Mouse (Mus musculus): ENCODE results near the gene Prr19. TPM values are rescaled to one million over a fixed set of nuclear protein-coding genes. Genes with fewer than 3 reads are reported as not detected.

Prr19 gene
- polyA plus RNA-seq, 1 experiment from 2014 or later: 0.84 TPM

DNA sequence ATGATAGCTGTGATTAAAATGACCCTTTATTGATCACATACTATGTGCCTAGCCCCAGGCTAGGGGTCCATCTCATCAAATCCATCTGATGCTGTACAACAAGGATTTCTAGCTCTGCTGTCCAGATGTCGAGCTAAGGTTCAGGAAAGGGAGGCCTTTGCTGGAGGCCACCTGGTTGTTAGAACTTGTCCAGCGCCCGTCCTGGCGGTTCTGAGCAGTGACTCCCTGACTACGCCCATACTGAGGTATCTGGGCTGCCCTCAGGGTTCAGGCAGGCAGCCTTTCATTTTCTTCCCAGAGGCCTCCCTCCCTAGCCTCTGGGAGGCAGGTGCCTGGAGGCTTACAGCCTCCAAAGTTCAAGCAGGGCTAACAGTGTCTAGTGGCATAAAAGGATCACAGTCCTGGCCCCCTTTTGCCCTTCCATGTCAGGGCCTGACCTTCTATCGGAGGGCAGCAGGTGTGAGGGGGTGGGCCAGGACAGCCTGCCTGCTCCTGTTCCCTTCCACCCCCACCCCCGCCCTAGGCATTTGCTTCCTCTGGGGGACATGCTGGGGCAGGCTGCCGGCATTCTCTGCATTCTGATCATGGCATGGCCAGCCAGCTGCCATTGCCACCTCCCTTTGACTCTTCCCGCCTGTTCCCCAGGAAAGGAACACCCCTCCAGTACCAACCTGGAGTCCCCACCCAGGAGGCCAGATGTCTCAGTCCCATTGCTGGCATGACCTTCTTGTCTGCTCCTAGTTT lies 25.5 kb upstream of the Prr19 start:
- 43% methylated on average over 9 of the region's 9 CpGs for WGBS
- Histone ChIP-seq H3K27me3 (ENCODE audit: insufficient read depth, low read length) (no peaks in the 10 kb centered on the region), H3K4me2 (replicated peaks; ENCODE audit: low read depth, low read length) (no peak overlapping the region), H3K36me3 (ENCODE audit: insufficient read depth, low read length) (peaks cover 27% of the 10 kb centered on the region), H3K4me1 (ENCODE audit: insufficient read depth, low read length) (peaks cover 49% of the 10 kb centered on the region), H3K9me3 (ENCODE audit: low read length) (no peaks in the 10 kb centered on the region), H3K4me3 (ENCODE audit: low read length) (no peak overlapping the region), H3K27ac (ENCODE audit: low read length) (0 out of 2 replicates have a peak overlapping the region, but pooled peaks have one; percentile 27), H3K9ac (replicated peaks; ENCODE audit: low read length) (peak overlapping the region; percentile 23)
- ATAC-seq (ENCODE audit: low FRiP score, low TSS enrichment): no peak

DNA sequence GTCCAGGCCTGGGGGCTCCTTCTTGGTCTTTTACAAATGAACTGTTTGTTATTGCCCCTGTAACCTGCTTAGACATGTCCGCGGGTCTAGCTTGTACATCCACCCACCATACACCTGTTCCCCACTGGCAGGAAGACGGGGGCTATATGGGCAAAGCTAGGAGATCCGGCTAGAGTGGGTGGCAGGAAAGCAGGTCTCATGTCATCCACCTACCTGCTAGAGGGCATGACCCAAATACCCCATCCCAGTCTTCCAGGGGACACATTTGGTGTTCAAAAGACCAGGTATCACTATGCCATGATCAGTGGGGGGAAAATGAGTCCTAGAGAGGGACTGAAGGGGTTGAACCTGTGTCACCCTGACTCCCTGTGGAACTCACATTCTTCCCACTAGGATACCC lies 23.8 kb upstream of the Prr19 start:
- Histone ChIP-seq H3K4me3 (ENCODE audit: low read length) (peak overlapping the region; percentile 78), H3K27me3 (ENCODE audit: insufficient read depth, low read length) (no peaks in the 10 kb centered on the region), H3K36me3 (ENCODE audit: insufficient read depth, low read length) (peaks cover 13% of the 10 kb centered on the region; the same call in 1 of the 2 replicates), H3K9me3 (ENCODE audit: low read length) (no peaks in the 10 kb centered on the region), H3K4me1 (ENCODE audit: insufficient read depth, low read length) (peaks cover 59% of the 10 kb centered on the region), H3K27ac (ENCODE audit: low read length) (peak overlapping the region; percentile 99), H3K4me2 (replicated peaks; ENCODE audit: low read depth, low read length) (peak overlapping the region; percentile 97), H3K9ac (replicated peaks; ENCODE audit: low read length) (peak overlapping the region; percentile 84)
- ATAC-seq (ENCODE audit: low FRiP score, low TSS enrichment): no peak
- 77% methylated on average over 4 of the region's 4 CpGs for WGBS

DNA sequence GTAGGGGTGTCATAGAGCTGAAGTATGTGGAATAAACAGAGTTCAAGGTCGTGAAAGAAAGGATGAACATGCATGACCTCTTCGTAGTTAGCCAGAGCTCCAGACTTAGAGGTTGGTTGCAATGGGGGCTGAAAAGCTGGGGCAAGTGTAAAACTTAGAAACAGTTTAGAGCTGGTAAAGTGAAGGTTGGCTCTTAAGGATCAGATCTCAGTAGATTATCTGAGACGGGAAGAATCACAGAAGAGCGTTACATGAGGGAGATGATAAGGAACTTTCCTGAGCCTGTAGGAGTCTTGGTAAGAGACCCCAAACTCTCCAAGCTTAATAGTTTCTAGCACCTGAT lies 23.2 kb upstream of the Prr19 start:
- H3K9me3 ChIP-seq (ENCODE audit: low read length): no peaks in the 10 kb centered on the region
- H3K9ac ChIP-seq (replicated peaks; ENCODE audit: low read length): peak overlapping the region; percentile 84
- H3K27ac ChIP-seq (ENCODE audit: low read length): peak overlapping the region; percentile 99
- H3K4me1 ChIP-seq (ENCODE audit: insufficient read depth, low read length): peaks cover 61% of the 10 kb centered on the region
- peaks cover 7% of the 10 kb centered on the region; the same call in 1 of the 2 replicates for H3K36me3 ChIP-seq (ENCODE audit: insufficient read depth, low read length)
- peak overlapping the region; percentile 78 for H3K4me3 ChIP-seq (ENCODE audit: low read length)
- H3K27me3 ChIP-seq (ENCODE audit: insufficient read depth, low read length): no peaks in the 10 kb centered on the region
- peak overlapping the region; percentile 97 for H3K4me2 ChIP-seq (replicated peaks; ENCODE audit: low read depth, low read length)
- ATAC-seq (ENCODE audit: low FRiP score, low TSS enrichment): no peak
- WGBS: 13% methylated on average over 4 of the region's 4 CpGs

DNA sequence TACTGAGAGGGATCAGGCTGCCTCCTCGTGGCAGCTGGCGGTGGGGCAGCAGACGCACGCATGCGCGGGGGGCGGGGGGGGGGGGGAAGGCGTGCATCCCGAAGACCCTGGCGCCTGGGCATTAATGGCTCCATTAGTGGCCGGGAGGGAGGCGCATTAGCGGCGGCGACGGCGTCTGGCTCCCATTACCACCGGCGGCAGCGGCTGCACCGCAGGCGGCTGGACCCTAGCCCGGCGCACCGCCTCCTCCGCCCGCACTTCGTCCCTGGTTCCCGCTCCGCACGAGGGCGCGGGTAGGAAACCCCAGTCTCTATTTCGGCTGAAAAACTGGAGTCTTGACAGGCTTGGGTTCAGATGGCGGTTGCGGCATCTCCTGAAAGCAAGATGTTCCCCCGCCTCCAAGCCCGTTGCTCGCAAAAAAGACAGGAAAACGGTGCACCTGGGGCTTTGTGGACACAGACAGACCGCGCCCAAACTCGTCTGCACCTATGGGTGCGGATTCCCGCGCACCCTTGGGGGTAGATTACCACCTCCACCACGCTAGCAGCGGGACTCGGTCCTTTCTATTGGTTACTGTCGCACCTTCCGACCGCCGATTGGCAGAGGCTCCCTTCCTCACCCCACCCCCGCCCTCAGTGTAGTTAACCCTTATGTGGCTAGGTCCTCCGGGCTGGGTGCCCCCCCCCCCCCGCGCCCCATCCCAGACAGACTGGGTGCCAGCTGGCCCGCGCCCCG lies 22.7 kb upstream of the Prr19 start:
- H3K9ac ChIP-seq (replicated peaks; ENCODE audit: low read length): peak overlapping the region; percentile 84
- under 1% methylated on average over 57 of the region's 60 CpGs for WGBS
- no peaks in the 10 kb centered on the region for H3K27me3 ChIP-seq (ENCODE audit: insufficient read depth, low read length)
- H3K4me1 ChIP-seq (ENCODE audit: insufficient read depth, low read length): peaks cover 66% of the 10 kb centered on the region
- peaks cover 2% of the 10 kb centered on the region; the same call in 1 of the 2 replicates for H3K36me3 ChIP-seq (ENCODE audit: insufficient read depth, low read length)
- H3K4me3 ChIP-seq (ENCODE audit: low read length): peak overlapping the region; percentile 78
- peak overlapping the region; percentile 99 for H3K27ac ChIP-seq (ENCODE audit: low read length)
- peak overlapping the region; percentile 97 for H3K4me2 ChIP-seq (replicated peaks; ENCODE audit: low read depth, low read length)
- no peaks in the 10 kb centered on the region for H3K9me3 ChIP-seq (ENCODE audit: low read length)
- peak; percentile 53 for ATAC-seq (ENCODE audit: low FRiP score, low TSS enrichment)

DNA sequence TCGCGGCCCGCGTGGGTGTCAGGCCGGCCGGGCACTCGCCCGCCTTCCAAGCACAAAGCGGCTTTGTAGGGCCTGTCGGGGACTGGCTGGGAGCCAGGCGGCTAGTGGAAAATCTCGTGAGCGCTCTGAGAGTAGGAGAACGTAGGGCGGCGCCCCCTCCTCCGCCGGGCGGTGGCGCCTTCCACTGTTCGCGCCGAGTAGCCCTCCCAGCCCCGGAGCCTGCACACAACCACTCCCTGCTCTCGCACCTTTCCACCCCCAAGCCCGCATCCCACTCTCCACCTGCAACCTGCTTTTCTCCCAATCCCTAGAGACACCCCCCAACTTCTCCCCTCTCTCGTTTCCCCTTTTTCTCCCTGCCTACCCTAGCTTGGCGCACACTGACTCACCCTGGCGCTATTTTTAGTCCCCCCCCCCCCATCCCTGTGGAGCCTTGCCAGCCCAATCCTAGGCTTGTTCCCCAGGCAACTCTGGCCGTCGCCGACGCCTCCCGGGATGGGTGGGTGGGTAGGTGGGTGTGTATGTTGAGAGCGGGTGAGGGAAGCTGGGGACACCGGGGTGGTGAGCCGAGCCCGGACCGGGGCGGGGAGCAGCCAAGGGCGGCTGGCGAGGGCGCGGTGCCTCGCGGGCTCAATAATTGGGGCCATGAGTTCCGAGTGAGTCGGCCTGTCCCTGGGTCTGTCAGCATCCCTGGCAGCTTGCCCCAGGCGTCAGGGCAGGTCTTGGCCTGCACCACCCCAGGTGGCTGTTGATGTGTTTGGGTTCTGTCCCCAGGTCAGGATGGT lies 21.9 kb upstream of the Prr19 start:
- Histone ChIP-seq H3K4me1 (ENCODE audit: insufficient read depth, low read length) (peaks cover 70% of the 10 kb centered on the region), H3K4me2 (replicated peaks; ENCODE audit: low read depth, low read length) (peak overlapping the region; percentile 97), H3K4me3 (ENCODE audit: low read length) (peak overlapping the region; percentile 78), H3K27ac (ENCODE audit: low read length) (peak overlapping the region; percentile 99), H3K9ac (replicated peaks; ENCODE audit: low read length) (peak overlapping the region; percentile 84), H3K27me3 (ENCODE audit: insufficient read depth, low read length) (no peaks in the 10 kb centered on the region), H3K9me3 (ENCODE audit: low read length) (no peaks in the 10 kb centered on the region), H3K36me3 (ENCODE audit: insufficient read depth, low read length) (no peaks in the 10 kb centered on the region)
- ATAC-seq (ENCODE audit: low FRiP score, low TSS enrichment): peak; percentile 50
- WGBS: under 1% methylated on average over 42 of the region's 49 CpGs

GRCm38 (mm10) chr7:25279861-25280791 lies 21.1 kb upstream of the Prr19 start:
- peak; percentile 6; the same call in 1 of the 2 replicates for ATAC-seq (ENCODE audit: low FRiP score, low TSS enrichment)

DNA sequence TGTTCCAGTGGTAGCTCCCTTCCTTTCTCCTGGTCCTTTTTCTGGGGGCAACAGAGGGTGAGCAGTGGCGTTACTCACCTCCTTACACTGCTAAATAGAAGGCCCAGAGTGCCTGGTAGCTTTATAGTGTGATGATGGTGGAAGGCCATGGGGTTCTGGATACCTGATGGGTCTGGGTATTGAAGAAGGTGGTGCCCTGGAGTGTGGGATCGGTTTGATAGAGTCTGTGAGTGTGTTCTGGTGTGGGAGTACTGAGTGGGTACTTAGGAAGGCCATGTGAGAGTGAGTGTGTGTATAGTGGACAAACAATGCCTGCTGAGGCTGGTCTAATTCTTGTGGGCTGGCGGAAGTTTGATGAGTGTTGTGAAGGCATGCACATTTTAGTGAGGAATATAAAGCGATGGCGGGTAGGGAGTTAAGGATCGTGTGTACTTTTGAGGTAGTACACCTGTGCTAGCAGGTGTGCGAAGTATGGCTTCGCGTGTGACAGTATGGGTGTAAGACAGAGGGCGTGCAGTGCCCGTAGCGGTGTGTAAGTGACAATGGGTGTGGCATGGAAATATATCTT lies 20.0 kb upstream of the Prr19 start:
- Histone ChIP-seq H3K4me2 (replicated peaks; ENCODE audit: low read depth, low read length) (peak overlapping the region; percentile 79), H3K9me3 (ENCODE audit: low read length) (no peaks in the 10 kb centered on the region), H3K4me3 (ENCODE audit: low read length) (peak overlapping the region; percentile 78), H3K27me3 (ENCODE audit: insufficient read depth, low read length) (no peaks in the 10 kb centered on the region), H3K4me1 (ENCODE audit: insufficient read depth, low read length) (peaks cover 60% of the 10 kb centered on the region), H3K9ac (replicated peaks; ENCODE audit: low read length) (peak overlapping the region; percentile 61), H3K36me3 (ENCODE audit: insufficient read depth, low read length) (peaks cover 14% of the 10 kb centered on the region), H3K27ac (ENCODE audit: low read length) (peak overlapping the region; percentile 99)
- no peak; the same call in 1 of the 2 replicates for ATAC-seq (ENCODE audit: low FRiP score, low TSS enrichment)
- 19% methylated on average over 12 of the region's 12 CpGs for WGBS

More at GRCm38 (mm10) chr7:25279861-25280791, 21.1 kb upstream of the Prr19 start:
- Histone ChIP-seq H3K4me3 (ENCODE audit: low read length) (peak overlapping the region; percentile 78), H3K4me2 (replicated peaks; ENCODE audit: low read depth, low read length) (peak overlapping the region; percentile 97), H3K9ac (replicated peaks; ENCODE audit: low read length) (peak overlapping the region; percentile 84), H3K27ac (ENCODE audit: low read length) (peak overlapping the region; percentile 99), H3K27me3 (ENCODE audit: insufficient read depth, low read length) (no peaks in the 10 kb centered on the region), H3K36me3 (ENCODE audit: insufficient read depth, low read length) (peaks cover 4% of the 10 kb centered on the region), H3K9me3 (ENCODE audit: low read length) (no peaks in the 10 kb centered on the region), H3K4me1 (ENCODE audit: insufficient read depth, low read length) (peaks cover 70% of the 10 kb centered on the region)
- WGBS: 0% methylated on average over 6 of the region's 6 CpGs

DNA sequence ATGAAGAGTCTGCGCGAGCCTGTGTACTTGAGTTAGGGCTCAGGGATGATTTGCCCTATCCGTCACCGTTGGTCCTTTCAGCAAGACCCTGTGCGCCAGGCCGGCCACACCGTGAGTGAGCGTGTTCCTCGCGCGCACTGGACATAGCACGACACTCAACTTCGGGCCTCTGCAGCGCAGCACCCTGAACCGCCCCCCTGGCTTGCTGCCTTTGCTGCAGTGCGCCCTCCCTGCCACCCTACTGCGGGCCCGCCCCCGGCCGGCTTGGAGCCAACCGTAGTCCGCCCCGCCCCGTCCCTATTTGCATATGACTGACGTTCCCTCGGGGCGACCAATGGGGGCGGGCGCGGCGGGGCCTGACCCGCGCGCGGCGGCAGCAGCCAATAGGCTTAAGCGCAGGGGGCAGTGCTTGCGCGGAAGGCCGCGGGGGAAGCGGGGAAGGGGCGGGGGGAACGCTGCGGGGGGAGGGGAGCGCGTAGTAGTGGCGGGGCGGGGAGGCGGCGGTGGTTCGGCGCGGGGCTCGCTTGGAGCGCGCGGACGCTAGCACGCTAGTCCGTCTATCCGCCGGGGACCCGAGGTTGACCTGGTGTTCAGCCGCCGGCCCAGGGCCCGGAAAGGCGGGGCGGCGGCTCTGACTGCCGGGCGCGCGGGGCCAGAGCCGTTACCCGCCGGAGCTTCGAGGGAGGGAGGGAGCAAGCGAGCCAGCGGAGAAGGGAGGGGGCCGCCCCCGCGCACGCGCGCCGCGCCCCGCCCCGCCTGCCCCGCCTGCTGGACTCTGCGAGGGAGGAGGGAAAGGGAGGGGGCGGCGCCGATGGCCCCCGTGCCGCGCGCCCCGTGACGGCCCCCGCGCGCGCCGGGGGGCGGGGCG lies 19.2 kb upstream of the Prr19 start:
- peaks cover 59% of the 10 kb centered on the region for H3K4me1 ChIP-seq (ENCODE audit: insufficient read depth, low read length)
- H3K4me2 ChIP-seq (replicated peaks; ENCODE audit: low read depth, low read length): peak overlapping the region; percentile 79
- peaks cover 22% of the 10 kb centered on the region for H3K36me3 ChIP-seq (ENCODE audit: insufficient read depth, low read length)
- WGBS: under 1% methylated on average over 55 of the region's 108 CpGs
- peak overlapping the region; percentile 78 for H3K4me3 ChIP-seq (ENCODE audit: low read length)
- peak overlapping the region; percentile 82 for H3K9ac ChIP-seq (replicated peaks; ENCODE audit: low read length)
- ATAC-seq (ENCODE audit: low FRiP score, low TSS enrichment): peak; percentile 82
- no peaks in the 10 kb centered on the region for H3K27me3 ChIP-seq (ENCODE audit: insufficient read depth, low read length)
- peak overlapping the region; percentile 99 for H3K27ac ChIP-seq (ENCODE audit: low read length)
- no peaks in the 10 kb centered on the region for H3K9me3 ChIP-seq (ENCODE audit: low read length)

All from kidney, embryonic 16.5 days (tissue).